Mouse (Mus musculus): ENCODE results near the gene Wdfy4. TPM values are rescaled to one million over a fixed set of nuclear protein-coding genes. Genes with fewer than 3 reads are reported as not detected.

The Wdfy4 gene
- polyA plus RNA-seq, 1 experiment from 2014 or later: 0.01 TPM

- no peak overlapping the region for H3K9ac ChIP-seq
- H3K27ac ChIP-seq: no peak overlapping the region
- H3K4me2 ChIP-seq: no peak overlapping the region
- peaks cover 3% of the 10 kb centered on the region; the same call in 1 of the 2 replicates for H3K4me1 ChIP-seq
- no peaks in the 10 kb centered on the region for H3K36me3 ChIP-seq (ENCODE audit: poor library complexity, severe bottlenecking)
- no peak for ATAC-seq
- H3K27me3 ChIP-seq: peaks cover 12% of the 10 kb centered on the region; the same call in 1 of the 2 replicates
- no peaks in the 10 kb centered on the region for H3K9me3 ChIP-seq (replicated peaks)
- WGBS: 64% methylated on average over 5 of the region's 5 CpGs
- H3K4me3 ChIP-seq: no peak overlapping the region
Observed at GRCm38 (mm10) chr14:33212271-33212957, 27.1 kb upstream of the Wdfy4 start.

- peaks cover 9% of the 10 kb centered on the region; the same call in 1 of the 2 replicates for H3K27me3 ChIP-seq
- H3K4me1 ChIP-seq: peaks cover 3% of the 10 kb centered on the region; the same call in 1 of the 2 replicates
- H3K36me3 ChIP-seq (ENCODE audit: poor library complexity, severe bottlenecking): no peaks in the 10 kb centered on the region
- no peaks in the 10 kb centered on the region for H3K9me3 ChIP-seq (replicated peaks)
- no peak overlapping the region for H3K9ac ChIP-seq
- no peak for ATAC-seq
- no peak overlapping the region for H3K4me2 ChIP-seq
- 79% methylated on average over 8 of the region's 8 CpGs for WGBS
- no peak overlapping the region for H3K27ac ChIP-seq
- H3K4me3 ChIP-seq: no peak overlapping the region
Observed at GRCm38 (mm10) chr14:33210806-33211205, 25.5 kb upstream of the Wdfy4 start.

GRCm38 (mm10) chr14:33208331-33208730 is 23.0 kb upstream of the Wdfy4 start:
- H3K27me3 ChIP-seq: no peaks in the 10 kb centered on the region
- H3K4me2 ChIP-seq: no peak overlapping the region
- no peaks in the 10 kb centered on the region for H3K36me3 ChIP-seq (ENCODE audit: poor library complexity, severe bottlenecking)
- no peak for ATAC-seq
- H3K4me1 ChIP-seq: no peaks in the 10 kb centered on the region
- H3K9me3 ChIP-seq (replicated peaks): no peaks in the 10 kb centered on the region
- 38% methylated on average over 5 of the region's 5 CpGs for WGBS
- no peak overlapping the region for H3K9ac ChIP-seq
- H3K4me3 ChIP-seq: no peak overlapping the region
- H3K27ac ChIP-seq: no peak overlapping the region

GRCm38 (mm10) chr14:33207011-33207410 is 21.7 kb upstream of the Wdfy4 start:
- no peak overlapping the region for H3K9ac ChIP-seq
- no peak overlapping the region for H3K4me2 ChIP-seq
- H3K27me3 ChIP-seq: no peaks in the 10 kb centered on the region
- no peaks in the 10 kb centered on the region for H3K4me1 ChIP-seq
- ATAC-seq: no peak
- H3K36me3 ChIP-seq (ENCODE audit: poor library complexity, severe bottlenecking): no peaks in the 10 kb centered on the region
- H3K9me3 ChIP-seq (replicated peaks): no peaks in the 10 kb centered on the region
- WGBS: 7% methylated on average over 2 of the region's 2 CpGs
- no peak overlapping the region for H3K27ac ChIP-seq
- no peak overlapping the region for H3K4me3 ChIP-seq

- Histone ChIP-seq H3K9me3 (replicated peaks) (no peaks in the 10 kb centered on the region), H3K36me3 (ENCODE audit: poor library complexity, severe bottlenecking) (no peaks in the 10 kb centered on the region), H3K27me3 (no peaks in the 10 kb centered on the region), H3K4me2 (peak overlapping the region; percentile 51), H3K4me1 (no peaks in the 10 kb centered on the region), H3K27ac (no peak overlapping the region), H3K9ac (no peak overlapping the region), H3K4me3 (peak overlapping the region; percentile 24)
- WGBS: 36% methylated on average over 23 of the region's 24 CpGs
- ATAC-seq: peak; percentile 59
Observed at GRCm38 (mm10) chr14:33205280-33205965, 20.1 kb upstream of the Wdfy4 start.

GRCm38 (mm10) chr14:33203777-33204176 is 18.5 kb upstream of the Wdfy4 start:
- no peak for ATAC-seq
- WGBS: 87% methylated on average over 14 of the region's 14 CpGs
- Histone ChIP-seq H3K36me3 (ENCODE audit: poor library complexity, severe bottlenecking) (no peaks in the 10 kb centered on the region), H3K27ac (no peak overlapping the region), H3K4me2 (no peak overlapping the region), H3K4me1 (no peaks in the 10 kb centered on the region), H3K4me3 (no peak overlapping the region), H3K27me3 (no peaks in the 10 kb centered on the region), H3K9me3 (replicated peaks) (no peaks in the 10 kb centered on the region), H3K9ac (no peak overlapping the region)

- WGBS: 83% methylated on average over 6 of the region's 6 CpGs
- no peaks in the 10 kb centered on the region for H3K36me3 ChIP-seq (ENCODE audit: poor library complexity, severe bottlenecking)
Observed at GRCm38 (mm10) chr14:33202885-33203284, 17.6 kb upstream of the Wdfy4 start.

GRCm38 (mm10) chr14:33202161-33202560 is 16.9 kb upstream of the Wdfy4 start:
- no peak overlapping the region for H3K4me3 ChIP-seq
- H3K9me3 ChIP-seq (replicated peaks): no peaks in the 10 kb centered on the region
- no peaks in the 10 kb centered on the region for H3K4me1 ChIP-seq
- WGBS: 79% methylated on average over 4 of the region's 4 CpGs
- H3K9ac ChIP-seq: no peak overlapping the region
- no peaks in the 10 kb centered on the region for H3K36me3 ChIP-seq (ENCODE audit: poor library complexity, severe bottlenecking)
- H3K4me2 ChIP-seq: no peak overlapping the region
- no peak for ATAC-seq
- H3K27ac ChIP-seq: no peak overlapping the region
- no peaks in the 10 kb centered on the region for H3K27me3 ChIP-seq

More at GRCm38 (mm10) chr14:33202885-33203284, 17.6 kb upstream of the Wdfy4 start:
- H3K4me3 ChIP-seq: no peak overlapping the region
- no peaks in the 10 kb centered on the region for H3K4me1 ChIP-seq
- H3K4me2 ChIP-seq: no peak overlapping the region
- H3K9ac ChIP-seq: no peak overlapping the region
- no peak for ATAC-seq
- no peaks in the 10 kb centered on the region for H3K27me3 ChIP-seq
- no peak overlapping the region for H3K27ac ChIP-seq
- no peaks in the 10 kb centered on the region for H3K9me3 ChIP-seq (replicated peaks)

- H3K4me2 ChIP-seq: no peak overlapping the region
- no peaks in the 10 kb centered on the region for H3K9me3 ChIP-seq (replicated peaks)
- no peak overlapping the region for H3K9ac ChIP-seq
- no peaks in the 10 kb centered on the region for H3K36me3 ChIP-seq (ENCODE audit: poor library complexity, severe bottlenecking)
- no peaks in the 10 kb centered on the region for H3K27me3 ChIP-seq
- no peak overlapping the region for H3K4me3 ChIP-seq
- no peak for ATAC-seq
- WGBS: 92% methylated on average over 3 of the region's 3 CpGs
- no peaks in the 10 kb centered on the region for H3K4me1 ChIP-seq
- H3K27ac ChIP-seq: no peak overlapping the region
Observed at GRCm38 (mm10) chr14:33194241-33194640, 8.9 kb upstream of the Wdfy4 start.

- H3K4me3 ChIP-seq: no peak overlapping the region
- no peaks in the 10 kb centered on the region for H3K27me3 ChIP-seq
- H3K9me3 ChIP-seq (replicated peaks): no peaks in the 10 kb centered on the region
- ATAC-seq: no peak
- H3K4me2 ChIP-seq: no peak overlapping the region
- H3K36me3 ChIP-seq (ENCODE audit: poor library complexity, severe bottlenecking): no peaks in the 10 kb centered on the region
- H3K9ac ChIP-seq: no peak overlapping the region
- no peaks in the 10 kb centered on the region for H3K4me1 ChIP-seq
- H3K27ac ChIP-seq: no peak overlapping the region
Observed at GRCm38 (mm10) chr14:33193762-33194161, 8.5 kb upstream of the Wdfy4 start.

- Histone ChIP-seq H3K36me3 (ENCODE audit: poor library complexity, severe bottlenecking) (no peaks in the 10 kb centered on the region), H3K9ac (no peak overlapping the region), H3K9me3 (replicated peaks) (no peaks in the 10 kb centered on the region), H3K4me1 (no peaks in the 10 kb centered on the region), H3K4me3 (no peak overlapping the region), H3K27ac (no peak overlapping the region), H3K4me2 (no peak overlapping the region), H3K27me3 (no peaks in the 10 kb centered on the region)
- ATAC-seq: no peak
- WGBS: 78% methylated on average over 1 of the region's 1 CpGs
Observed at GRCm38 (mm10) chr14:33190646-33191045, 5.3 kb upstream of the Wdfy4 start.

GRCm38 (mm10) chr14:33189849-33190423 is 4.6 kb upstream of the Wdfy4 start:
- H3K36me3 ChIP-seq (ENCODE audit: poor library complexity, severe bottlenecking): no peaks in the 10 kb centered on the region
- no peak overlapping the region for H3K4me2 ChIP-seq
- H3K27me3 ChIP-seq: no peaks in the 10 kb centered on the region
- no peaks in the 10 kb centered on the region for H3K9me3 ChIP-seq (replicated peaks)
- H3K4me3 ChIP-seq: no peak overlapping the region
- no peak for ATAC-seq
- WGBS: 95% methylated on average over 21 of the region's 21 CpGs
- H3K4me1 ChIP-seq: no peaks in the 10 kb centered on the region
- H3K27ac ChIP-seq: no peak overlapping the region
- H3K9ac ChIP-seq: no peak overlapping the region

Data from forebrain, embryonic 13.5 days (tissue).